Mouse (Mus musculus) layer of hippocampus, adult 18-20 months (tissue): ENCODE results near the gene Fam89b. TPM values are rescaled to one million over a fixed set of nuclear protein-coding genes. Genes with fewer than 3 reads are reported as not detected.

Source experiments
- DNase-seq, 2 experiments: peaks; one replicate each; pipeline ENCODE4 v3.0.0; 2022; ENCODE audit warnings: low spot score in 2 of 2
- long read RNA-seq: library from polyadenylated mRNA; stranded (forward); transcript quantifications from one replicate; pipeline ENCODE4 v2.0.0, GENCODE M21; 2021
- total RNA-seq, 2 experiments: library from RNA; stranded (reverse); gene quantifications; 2 replicates each; pipeline ENCODE4 v1.2.3; 2021

Gene Fam89b
- total RNA-seq = 10 to 100 TPM; 28.5 to 28.6 TPM
- long read RNA-seq, transcript Fam89b-201 (2 exons, 1,197 nt) = major isoform, 9 of 11 reads
- long read RNA-seq, partial matches to known transcripts = 0 of 11 reads
- long read RNA-seq, other reads (novel, unspliced or antisense) = 0 of 11 reads

- DNase-seq = peak; percentile 73 to 86
Observed at GRCm38 (mm10) chr19:5729444-5729815, at the start of gene Fam89b. Fam89b (minus strand) TSS chr19:5729653.

- no peak for DNase-seq
Observed at GRCm38 (mm10) chr19:5778312-5778711, 48.9 kb upstream of the Fam89b start.

DNA sequence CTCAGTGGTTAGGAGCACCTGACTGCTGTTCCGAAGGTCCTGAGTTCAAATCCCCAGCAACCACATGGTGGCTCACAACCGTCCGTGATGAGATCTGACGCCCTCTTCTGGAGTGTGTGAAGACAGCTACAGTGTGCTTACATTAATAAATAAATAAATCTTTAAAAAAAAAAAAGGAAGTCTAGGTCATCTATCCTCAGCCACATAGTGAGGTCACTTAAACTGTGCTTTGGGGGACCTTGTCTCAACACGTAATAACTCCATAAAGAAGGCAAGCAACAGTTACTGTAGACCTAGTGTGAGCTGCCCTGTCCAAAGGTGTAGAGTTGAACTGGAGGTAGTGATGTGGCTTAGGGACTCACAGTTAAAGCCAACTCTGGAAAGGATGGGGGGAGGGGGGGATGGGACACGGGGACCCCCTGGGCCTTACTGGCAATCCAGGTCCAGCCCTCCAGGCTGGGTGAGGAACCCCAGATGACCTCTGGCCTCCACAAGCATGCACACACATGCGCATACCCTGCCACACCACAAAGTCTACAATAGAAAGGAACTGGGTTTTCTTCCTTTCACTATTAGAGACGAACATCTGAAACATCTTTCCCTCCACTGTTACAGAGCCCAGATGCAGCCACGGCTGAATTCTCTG, 48.1 kb upstream of the Fam89b start:
- DNase-seq = no peak

DNA sequence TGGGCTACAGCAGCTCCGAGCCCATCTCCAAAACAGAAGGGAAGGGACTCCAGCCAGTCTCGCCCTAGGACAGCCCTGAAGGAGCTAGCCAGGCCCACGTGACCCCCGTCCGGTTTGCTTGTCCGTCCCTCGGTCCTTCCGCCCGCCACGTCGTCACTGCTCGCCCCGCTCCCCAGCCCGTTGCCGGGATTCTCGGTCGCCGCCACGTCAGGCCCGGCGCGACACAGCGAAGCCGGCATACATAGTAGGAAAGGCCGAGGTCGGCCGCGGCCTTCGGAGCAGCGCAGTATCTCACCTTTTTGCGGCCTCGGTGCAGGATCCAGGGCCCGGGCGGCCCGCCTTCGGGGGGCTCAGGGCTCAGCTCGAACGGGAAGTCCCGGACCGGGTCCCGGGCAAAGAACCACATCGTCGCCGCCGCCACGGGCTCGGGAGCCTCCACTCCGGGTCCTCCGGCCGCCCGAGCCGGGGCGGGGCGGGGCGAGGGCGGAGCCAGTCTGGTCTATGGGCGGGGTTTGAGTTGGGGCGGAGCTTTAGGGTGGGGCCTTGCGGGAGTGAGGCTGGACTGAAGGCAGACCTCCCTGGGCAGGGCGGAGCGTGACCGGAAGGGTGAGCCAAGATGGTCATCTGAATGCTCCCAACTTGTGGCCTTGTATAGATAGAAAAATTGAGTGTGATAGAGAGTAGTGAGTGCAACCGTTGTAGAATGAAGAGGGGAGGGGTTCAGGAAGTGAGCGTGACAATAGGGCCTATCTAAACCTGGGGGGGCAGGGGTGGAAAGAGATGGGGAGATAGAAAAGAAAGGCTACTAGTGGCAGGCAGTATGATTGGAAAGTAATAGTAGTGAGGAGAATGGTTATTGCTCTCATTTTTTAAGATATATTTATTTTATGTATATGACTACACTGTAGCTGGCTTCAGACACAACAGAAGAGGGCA, 41.7 kb upstream of the Fam89b start, which contains the start of gene Scyl1:
Scyl1 (minus strand) TSS at position 495 of the 936 bp plus-strand sequence.
- DNase-seq = peak; percentile 89 to 90

DNA sequence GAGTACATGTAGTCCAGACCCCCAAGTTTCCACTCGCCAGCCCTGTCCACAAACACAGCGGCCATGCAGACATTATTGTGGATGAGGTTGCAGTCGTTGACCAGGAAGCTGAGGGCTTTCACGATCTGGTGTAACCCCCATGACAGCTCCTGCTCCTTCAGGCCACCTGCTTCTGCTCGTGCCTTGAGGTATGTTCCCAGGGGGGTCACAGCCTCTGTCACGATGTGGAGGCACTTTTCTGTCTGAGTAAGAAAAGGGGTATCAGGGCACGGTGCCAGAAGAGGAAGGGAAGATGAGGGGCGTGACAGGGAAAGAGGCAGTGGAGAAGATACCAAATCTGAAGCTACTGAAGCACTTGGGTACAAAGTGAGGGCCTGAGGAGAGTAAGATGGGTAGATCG, 40.9 kb upstream of the Fam89b start:
- no peak for DNase-seq

- DNase-seq = no peak
Observed at GRCm38 (mm10) chr19:5767271-5767670, 37.8 kb upstream of the Fam89b start.

DNA sequence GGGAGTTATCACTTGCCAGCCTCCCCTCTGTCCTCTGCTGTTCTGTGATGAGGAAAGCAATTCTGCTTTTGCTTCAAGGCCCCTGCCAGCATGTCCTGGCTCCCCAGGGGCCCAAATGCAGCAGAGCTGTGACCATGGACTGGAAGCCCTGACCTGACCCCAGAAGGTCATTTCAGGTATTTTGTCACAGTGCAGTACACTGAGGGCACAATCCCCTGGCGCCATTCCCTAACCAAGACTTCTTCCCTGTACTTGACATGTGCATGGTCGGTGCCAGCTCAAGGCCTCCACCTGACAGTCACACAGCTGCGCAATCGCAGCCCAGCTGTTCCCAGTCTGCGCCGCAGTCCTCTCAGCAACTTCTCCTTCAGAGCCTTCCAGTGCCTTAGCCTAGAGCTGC, 33.7 kb upstream of the Fam89b start:
- DNase-seq = no peak

GRCm38 (mm10) chr19:5758878-5759403, 29.5 kb upstream of the Fam89b start:
- no peak for DNase-seq

GRCm38 (mm10) chr19:5756991-5757636, 27.7 kb upstream of the Fam89b start:
- no peak for DNase-seq

DNA sequence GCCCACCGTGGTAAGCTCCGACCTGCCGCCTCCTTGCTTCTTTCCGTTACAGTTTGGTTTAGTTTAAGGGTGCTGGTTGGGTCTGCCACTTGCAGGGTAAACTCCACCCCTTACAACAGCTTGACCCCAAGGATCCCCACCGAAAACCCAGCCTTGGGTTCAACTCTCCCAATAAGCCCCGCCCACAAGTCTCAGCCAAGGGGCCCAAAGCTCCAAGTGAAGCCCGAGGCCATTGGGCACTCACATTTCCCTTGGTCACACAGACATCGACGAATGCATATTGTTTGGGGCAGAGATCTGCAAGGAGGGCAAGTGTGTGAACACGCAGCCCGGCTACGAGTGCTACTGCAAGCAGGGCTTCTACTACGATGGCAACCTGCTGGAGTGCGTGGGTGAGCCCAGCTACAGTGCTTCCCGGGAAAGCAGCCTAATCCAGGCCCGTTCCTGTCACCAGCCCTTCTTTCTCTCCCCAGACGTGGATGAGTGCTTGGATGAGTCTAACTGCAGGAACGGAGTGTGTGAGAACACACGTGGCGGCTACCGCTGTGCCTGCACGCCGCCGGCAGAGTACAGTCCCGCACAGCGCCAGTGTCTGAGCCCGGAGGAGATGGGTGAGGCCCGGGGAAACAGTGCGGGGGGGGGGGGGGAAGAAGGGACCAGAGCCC, 27.0 kb upstream of the Fam89b start:
- peak; percentile 78 to 89 for DNase-seq

- no peak for DNase-seq
Observed at GRCm38 (mm10) chr19:5751742-5752141, 22.3 kb upstream of the Fam89b start.

- DNase-seq = no peak
Observed at GRCm38 (mm10) chr19:5750951-5751350, 21.5 kb upstream of the Fam89b start.

DNA sequence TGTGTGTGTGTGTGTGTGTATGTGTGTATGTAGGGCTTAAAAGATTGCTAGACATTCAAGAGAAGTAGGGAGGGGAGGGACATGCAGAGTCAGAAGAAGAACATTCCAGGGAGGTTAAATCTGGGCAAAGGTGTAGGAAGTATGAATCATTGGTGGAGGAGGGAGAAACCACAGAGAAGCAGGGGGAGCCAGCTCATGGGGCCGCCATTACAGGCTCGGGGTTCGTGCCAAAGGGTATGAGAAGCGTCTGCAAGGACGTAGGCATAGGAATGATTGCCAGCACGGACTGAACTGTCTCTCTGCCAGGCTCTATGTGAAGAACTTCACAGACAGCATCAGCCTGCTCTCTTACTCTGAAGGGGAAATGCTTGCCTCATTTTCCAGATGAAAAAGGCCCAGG, 20.0 kb upstream of the Fam89b start:
- DNase-seq = no peak

DNA sequence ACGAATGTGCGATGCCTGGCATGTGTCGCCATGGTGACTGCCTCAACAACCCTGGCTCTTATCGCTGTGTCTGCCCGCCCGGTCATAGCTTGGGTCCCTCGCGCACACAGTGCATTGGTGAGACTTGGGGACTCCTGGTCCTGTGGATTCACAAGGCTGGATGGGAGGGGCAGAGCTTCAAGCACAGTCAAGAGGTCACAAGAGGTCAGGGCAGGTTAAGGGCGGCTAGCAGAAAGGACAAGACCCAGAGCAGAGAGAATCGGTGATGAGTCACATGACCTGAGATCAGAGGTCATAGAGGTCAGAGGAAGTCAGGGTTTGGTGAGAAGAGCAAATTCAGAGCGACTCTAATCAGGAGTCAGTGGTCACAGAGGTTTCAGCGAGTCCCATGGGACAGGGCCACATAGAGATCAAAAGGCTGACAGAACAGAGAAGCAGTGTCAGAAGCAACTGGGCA, 17.5 kb upstream of the Fam89b start:
- DNase-seq = no peak

DNA sequence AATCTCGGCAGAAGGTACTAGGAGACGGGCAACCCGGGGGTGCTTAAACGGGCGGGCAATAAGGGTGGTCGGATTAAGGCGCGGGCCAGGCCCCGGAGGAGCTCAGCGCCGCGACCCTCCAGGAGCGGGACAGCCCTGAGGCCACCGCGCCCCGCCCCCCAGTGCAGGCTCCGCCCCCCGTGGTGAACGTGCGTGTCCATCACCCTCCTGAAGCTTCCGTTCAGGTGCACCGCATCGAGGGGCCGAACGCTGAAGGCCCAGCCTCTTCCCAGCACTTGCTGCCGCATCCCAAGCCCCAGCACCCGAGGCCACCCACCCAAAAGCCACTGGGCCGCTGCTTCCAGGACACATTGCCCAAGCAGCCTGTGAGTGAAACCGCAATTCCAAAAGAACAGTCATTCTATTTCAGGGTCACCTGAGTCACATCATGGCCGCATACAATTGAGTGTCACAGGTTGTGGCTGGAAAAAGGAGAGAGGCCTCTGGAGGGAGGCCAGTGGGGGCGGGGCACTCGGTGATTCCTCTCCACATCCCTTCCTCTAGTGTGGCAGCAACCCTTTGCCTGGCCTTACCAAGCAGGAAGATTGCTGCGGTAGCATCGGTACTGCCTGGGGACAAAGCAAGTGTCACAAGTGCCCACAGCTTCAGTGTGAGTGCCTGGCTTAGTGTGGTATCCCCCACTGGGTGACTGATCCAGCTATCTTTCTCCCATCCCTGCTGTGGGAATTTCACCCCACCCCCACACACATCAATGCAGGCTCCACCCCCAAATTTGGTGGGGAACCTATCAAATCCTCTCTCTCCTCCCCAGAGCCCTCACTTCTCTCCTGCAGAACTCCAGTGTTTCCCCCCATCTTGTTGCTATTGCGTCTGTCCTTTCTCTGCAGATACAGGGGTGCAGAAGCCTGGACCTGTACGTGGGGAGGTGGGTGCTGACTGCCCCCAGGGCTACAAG, 16.6 kb upstream of the Fam89b start:
- DNase-seq = no peak

GRCm38 (mm10) chr19:5743576-5743975, 14.1 kb upstream of the Fam89b start:
- DNase-seq = no peak

DNA sequence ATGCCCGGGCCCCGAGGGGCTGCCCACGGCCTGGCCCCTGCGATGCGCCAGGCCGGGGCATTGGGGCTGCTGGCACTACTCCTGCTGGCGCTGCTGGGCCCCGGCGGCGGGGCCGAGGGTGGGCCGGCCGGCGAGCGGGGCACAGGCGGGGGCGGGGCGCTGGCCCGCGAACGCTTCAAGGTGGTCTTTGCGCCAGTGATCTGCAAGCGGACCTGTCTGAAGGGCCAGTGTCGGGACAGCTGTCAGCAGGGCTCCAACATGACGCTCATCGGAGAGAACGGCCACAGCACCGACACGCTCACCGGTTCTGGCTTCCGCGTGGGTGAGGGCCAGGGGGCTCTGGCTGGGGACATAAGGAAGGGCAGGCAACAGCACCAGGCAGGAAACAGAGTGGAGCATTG, 12.8 kb upstream of the Fam89b start:
- DNase-seq = no peak

DNA sequence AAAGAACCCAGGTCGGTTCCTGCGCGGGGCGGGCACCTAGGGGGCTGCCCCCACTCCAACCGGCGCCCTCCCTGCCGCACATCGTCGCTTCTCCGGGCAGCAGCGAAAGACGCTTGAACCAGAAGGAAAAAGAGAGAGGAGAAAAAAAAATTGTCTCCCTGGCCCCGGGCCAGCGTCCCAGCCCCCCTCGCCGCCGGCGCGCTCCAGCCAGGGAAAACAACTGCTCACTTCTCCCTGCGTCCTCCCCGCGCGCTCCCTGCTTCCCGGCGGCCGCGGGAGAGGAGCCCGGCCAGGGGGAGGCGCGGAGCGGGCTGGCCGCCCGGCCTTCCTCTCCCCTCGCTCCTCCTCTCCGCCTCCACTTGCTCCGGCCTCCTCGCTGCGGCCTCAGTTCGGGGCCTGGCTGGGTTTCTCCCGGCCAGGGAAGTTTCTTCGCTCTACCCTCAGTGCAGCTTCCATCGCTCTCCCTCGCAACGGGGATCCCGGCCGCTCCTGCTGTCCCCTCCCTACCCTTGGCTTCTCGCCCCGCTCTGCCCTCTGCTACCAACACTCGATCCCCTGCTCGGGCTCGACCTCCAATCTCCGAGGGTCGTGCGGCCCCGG, 12.3 kb upstream of the Fam89b start:
- peak; percentile 47 to 70 for DNase-seq
